Mouse (Mus musculus) spleen, postnatal 10 days (tissue): ENCODE measurements at regions not wholly inside any gene's neighbourhood (a gene's known extent, or its start where the extent isn't known, plus 50 kb on each side); places are given as distances from the start of the nearest gene placed in this dataset.

Source experiments
- DNase-seq, 2 experiments: peaks; one replicate each; pipeline ENCODE4 v3.0.0; 2021 to 2022; ENCODE audit warnings: low spot score in 2 of 2

DNA sequence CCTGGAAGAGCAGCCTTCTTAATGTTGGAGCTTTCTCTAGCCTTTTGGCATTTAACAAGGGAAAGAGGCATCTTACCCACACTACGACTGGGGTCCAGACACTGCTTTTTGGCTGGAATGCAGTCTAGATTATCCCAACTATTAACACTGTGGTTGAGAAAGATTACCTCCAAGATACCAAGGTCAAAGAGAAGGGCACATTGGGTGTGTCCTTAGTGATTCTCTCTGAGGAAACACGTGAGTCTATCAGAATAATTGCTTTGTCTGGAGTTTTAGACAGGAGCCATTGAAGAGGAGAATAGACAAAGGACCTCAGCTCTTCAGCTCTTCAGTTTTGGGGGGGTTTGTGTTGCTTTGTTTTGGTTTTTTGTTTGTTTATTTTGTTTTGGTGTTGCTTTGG lies 234.0 kb upstream of the Mgmt start:
- no peak for DNase-seq

- DNase-seq: no peak
Observed at GRCm38 (mm10) chr7:136664424-136665082, 229.9 kb upstream of the Mgmt start.

DNA sequence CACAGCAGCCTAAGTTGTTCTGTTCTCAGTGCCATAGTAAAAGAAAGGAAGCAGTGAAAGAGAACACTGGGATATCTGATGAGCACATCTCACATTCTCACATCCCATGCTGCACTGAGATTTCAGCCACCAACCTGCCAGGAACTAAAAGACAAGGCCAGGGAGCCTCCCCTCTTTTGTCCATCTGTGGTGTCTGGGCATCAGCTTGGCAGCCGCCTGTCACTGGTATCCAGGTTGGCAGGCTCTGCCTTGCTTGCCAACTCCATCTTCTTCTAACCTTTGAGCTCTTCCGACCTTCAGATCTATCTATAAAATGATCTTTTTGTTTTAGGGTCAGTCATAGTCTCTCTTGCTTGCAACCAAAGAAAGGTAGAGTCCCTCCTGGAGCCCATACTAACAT lies 228.5 kb upstream of the Mgmt start:
- no peak for DNase-seq

DNA sequence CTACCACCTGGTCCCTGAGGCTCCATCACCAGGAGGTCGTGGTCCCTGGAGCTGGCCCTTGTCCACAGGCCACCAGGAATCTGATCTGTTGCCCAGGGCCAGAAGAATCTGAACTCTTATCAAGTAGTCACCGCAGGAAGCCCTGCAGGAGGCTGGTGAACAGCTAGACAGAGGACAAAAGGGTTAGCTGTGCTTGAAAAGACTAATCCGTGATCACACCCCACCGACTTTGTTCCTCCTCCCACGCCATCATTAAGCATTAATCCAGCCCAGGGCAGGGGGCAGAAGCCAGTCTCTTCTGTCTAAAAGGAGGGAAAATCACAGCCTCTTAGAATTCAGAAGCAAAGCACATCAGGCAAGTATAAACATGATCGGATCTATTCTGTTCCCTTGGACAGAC lies 227.7 kb upstream of the Mgmt start:
- DNase-seq: no peak

DNA sequence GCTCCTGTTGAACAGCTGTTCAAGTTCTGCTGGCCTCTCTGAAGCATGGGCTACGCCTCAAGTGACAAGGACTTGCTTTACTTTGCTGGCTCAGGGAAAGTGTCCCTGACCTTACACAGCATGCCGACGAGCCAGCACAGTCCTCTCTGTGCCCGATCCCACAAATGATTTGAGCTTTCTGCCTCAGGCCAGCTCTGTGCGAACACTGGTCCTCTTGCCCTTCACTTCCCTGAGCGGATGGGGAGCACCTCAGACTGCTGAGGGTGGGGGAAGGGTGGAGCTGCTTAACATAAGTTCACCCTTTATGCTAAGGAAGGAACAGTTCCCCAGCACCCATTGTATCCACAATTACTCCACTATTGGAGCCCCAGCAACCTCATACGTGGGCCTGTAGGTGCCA lies 223.7 kb upstream of the Mgmt start:
- no peak for DNase-seq

DNA sequence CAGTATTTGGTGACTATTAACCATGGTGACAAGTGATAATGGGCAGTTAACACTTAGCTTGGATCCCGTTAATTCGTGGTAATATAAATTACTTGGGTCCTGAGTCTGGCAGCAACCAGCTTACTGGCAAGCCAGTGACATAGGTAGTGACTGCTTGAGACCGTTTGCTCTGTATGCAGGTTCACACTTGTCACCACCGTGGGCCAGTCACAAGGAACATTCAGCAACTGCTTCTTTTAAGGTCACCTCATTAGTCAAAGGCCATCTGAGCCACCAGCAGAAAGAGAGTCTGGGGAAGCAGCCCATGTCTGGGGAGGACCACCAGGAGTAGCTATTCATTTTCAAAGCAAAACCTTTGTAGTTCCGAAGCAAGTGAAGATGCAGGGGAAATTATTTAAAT lies 220.3 kb upstream of the Mgmt start:
- DNase-seq: no peak

- no peak for DNase-seq
Observed at GRCm38 (mm10) chr7:136675041-136675440, 219.4 kb upstream of the Mgmt start.

DNA sequence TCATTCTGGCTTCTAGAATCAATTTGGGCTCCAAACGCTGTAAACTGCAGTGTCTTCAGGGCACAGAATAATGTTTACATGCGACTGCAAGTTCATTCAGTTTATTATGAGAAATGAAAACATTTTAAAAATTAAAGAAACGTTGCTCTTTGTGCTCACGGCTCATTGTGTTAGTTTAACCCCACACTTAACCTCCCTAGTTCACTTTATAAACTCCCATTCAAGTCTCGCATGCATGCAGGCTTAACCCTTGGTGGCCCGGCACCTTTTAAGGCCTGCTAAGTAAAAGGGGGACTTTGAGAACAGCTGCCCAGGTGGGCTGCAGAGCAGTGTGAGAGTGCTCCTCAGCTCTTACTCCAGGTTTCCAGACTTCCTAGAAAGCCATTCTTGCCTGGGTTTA lies 218.3 kb upstream of the Mgmt start:
- DNase-seq: no peak

GRCm38 (mm10) chr7:136676987-136677545 lies 217.3 kb upstream of the Mgmt start:
- no peak for DNase-seq

GRCm38 (mm10) chr7:136689579-136689978 lies 204.8 kb upstream of the Mgmt start:
- DNase-seq: no peak

DNA sequence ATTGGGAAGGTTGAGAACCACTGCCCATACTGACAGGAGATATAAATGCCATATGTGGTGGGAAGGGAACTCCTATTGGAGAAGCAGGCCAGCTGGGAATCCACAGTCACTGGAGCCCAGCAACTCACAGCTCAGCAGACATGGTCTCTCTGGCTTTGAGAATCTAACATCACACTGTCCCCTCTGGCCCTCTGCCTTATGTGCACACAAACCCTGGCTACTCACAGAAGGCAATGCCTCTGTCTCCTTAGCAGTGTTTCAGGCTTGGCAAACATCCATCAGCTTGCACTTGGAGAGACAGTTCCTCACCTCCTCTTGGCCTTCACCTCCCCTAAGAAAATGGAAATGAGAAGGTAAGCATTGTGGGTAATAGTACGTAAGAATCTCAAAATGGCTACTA lies 188.2 kb upstream of the Mgmt start:
- DNase-seq: no peak

DNA sequence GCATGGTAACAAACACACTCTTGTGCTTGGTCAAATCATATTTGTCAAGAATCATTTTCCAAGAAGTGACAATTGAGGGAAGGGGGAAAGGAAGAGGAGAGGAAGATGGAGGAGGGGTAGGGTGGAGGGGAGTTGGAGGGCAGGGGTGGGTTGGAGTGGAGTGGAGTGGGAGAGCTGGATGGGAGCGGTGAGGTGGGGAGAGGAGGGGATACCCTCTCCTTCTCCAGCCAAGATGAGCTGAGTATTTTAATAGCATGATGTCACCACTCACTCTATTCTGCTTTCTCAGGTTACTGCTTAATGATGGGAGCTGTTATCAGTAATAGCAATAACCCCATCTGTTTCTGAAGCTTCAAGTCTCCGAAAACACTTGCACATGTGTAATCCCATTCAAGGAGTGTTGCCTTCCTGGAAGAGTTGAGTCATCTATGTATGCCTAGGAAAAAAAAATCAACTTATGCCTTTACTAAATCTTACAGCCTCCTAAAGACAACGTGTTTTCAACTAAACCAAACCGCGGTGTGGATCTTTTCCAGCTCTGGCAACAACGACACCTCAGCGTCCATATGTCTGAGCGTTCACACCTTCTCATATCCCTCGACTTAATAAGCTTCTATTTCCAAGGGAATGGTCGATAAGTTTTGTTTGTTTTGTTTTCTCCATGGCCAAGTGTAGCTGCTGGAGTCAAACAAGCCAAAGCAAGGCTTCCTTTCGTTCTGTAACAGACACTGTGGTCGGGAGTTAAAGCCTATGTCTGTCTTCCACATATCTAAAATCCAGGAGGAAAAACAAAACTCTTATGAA lies 187.0 kb upstream of the Mgmt start:
- DNase-seq: no peak

DNA sequence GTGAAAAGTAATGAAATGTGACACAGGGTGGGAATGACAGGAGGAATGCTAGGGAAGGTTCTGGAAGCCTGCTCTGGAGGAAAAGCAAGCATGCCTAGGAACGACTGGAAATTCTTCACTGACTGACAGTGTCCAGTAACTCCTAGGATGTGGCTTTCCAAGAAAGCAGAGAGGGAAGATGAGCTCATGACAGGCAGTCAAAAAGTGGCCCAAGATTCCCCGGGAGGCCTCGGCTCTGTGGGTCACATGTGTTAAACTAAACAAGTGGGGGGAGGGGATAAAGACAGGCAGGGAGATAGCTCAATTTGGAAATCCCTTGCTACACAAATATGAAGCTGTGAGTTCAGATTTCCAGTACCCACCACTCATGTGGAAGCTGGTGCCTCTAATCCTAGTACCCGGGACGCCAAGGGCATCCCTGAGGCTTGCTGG lies 186.4 kb upstream of the Mgmt start:
- no peak for DNase-seq

GRCm38 (mm10) chr7:136710653-136711052 lies 183.8 kb upstream of the Mgmt start:
- no peak for DNase-seq

GRCm38 (mm10) chr7:136712962-136713640 lies 181.3 kb upstream of the Mgmt start:
- DNase-seq: no peak

DNA sequence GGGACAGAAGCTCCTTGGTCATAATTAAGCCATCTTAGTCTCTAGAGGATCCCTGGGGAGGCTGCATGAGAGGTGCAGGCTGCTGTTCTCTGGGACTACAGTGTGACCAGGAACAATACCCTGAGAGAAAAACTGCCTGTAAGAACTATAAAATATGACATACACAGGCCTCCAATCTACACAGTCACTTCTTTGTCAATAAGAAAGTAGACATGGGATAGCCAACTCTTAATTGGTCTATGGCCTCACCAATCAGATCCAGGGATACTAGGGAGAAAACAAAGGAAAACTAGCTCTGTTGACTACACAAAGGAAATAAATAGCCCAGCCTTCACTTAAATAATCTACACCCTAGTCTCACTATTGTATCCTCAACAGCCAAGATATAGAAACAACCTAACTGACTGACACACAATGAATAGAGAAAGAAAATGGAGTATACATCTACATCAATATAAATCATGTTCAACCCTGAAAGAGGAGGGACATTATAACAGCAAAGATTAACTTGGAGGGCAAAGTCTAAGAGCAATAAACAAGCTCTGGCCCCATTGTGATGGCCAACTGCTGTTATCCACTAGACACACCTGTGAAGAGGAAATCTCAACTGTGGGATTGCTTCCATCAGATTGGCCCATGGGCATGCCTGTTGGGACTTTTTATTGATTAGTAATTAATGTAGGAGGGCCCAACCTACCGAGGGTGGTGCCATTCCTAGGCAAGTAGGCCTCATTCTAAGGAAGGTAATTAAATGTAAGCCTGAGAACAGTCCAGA lies 166.6 kb upstream of the Mgmt start:
- DNase-seq: no peak

DNA sequence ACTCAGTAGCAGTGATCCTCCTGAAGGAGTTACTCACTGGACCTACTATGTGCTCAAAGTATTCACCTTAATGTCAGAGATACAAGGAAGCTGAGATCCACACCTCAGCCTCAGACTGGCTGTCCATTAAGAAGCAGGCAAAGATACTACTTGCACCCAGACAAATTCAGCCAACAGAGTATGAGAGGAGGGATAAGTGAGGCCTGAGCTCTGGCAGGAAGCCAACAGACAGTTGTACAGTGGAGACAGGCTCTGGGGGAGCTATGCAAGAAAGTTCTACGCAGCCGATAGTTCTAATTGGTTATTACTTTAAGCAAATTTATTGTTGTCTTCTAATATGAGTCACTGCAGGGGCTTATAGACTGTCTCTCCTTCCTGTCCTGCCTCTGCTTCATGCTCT lies 152.2 kb upstream of the Mgmt start:
- no peak for DNase-seq

DNA sequence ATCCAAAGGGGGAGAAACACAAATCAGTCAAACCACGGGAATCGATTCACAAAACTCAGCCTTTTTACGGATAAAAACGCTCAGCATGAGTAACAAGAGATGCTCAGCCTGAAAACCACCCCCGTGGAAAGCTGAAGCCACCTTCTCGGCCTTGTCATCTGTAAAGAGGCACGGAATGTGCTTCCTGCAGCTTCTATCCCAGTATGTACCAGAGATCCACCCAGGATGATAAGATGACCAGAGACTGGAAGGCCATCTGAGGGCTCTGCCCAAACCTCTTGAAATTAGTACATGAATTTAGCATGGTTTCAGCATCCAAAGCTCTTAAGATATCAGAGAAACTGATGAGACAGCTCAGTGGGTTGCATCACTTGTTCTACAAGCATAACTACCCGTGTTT lies 149.0 kb upstream of the Mgmt start:
- DNase-seq: no peak

GRCm38 (mm10) chr7:136751477-136751876 lies 142.9 kb upstream of the Mgmt start:
- no peak for DNase-seq

- no peak for DNase-seq
Observed at GRCm38 (mm10) chr7:136754821-136755220, 139.6 kb upstream of the Mgmt start.

DNA sequence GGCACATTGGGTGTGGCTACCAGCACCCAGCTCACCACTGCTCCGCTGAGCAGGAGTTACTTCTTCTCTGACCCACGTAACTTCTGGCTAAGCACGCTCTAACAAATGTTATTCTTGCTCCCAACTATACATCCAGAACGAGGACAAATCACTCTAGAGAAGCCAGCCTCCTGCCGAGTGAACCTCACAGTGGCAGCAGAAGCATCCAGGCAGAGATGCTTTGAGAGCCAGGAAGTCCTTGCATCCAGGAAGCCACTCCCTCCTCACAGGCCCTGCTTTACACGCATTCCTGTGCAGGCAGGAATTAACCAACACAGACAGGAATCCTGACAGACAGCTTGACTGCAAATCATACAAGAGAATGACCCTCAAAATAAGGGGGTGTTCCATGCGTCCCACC lies 129.4 kb upstream of the Mgmt start:
- no peak for DNase-seq

DNA sequence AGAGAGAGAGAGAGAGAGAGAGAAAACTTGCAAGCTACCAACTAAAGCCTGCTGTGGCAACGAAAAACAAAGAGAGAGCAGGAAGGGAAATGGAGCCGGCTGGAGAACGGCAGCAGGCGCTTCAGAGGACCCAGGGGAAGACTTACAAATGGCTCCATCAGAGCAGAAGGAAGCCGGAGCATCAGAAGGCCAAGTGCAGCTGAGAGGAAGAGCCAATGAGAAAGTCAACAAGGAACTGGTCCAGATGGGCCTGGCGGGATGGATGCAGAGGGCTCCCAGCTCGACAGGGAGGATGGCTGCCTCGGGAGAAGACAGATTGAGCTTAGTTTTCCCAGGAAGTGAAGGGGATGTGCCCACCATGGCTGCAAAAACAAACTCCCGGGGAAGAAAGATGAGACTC lies 127.2 kb upstream of the Mgmt start:
- DNase-seq: no peak
